Mouse (Mus musculus) neural tube, embryonic 14.5 days (tissue): ENCODE results near the gene Mpl. TPM values are rescaled to one million over a fixed set of nuclear protein-coding genes. Genes with fewer than 3 reads are reported as not detected.

Experiments
- ATAC-seq: fragments of 200-750 bp; cut with Nextera tagmentation; 2 replicates; pipeline ENCODE4 v1.8.0; 2017; ENCODE audit warnings: low read depth, mild to moderate bottlenecking, moderate TSS enrichment, moderate library complexity
- H3K27ac ChIP-seq: fragments of 300-500 bp; sonication (generic); 2 replicates; pipeline ENCODE4 v1.5.1; 2014; ENCODE audit warnings: low read depth, mild to moderate bottlenecking, control low read depth, low read length, moderate library complexity, mixed read lengths
- H3K27me3 ChIP-seq: fragments of 300-500 bp; sonication (generic); 2 replicates; pipeline ENCODE4 v1.6.1; 2014; ENCODE audit warnings: low read length; ENCODE audit not compliant: control insufficient read depth, insufficient read depth
- H3K36me3 ChIP-seq: fragments of 300-500 bp; sonication (generic); 2 replicates; pipeline ENCODE4 v1.6.1; 2014; ENCODE audit warnings: low read length, mixed read lengths; ENCODE audit not compliant: control insufficient read depth, insufficient read depth
- H3K4me1 ChIP-seq: fragments of 300-500 bp; sonication (generic); 2 replicates; pipeline ENCODE4 v1.6.1; 2014; ENCODE audit warnings: low read length; ENCODE audit not compliant: control insufficient read depth, insufficient read depth
- H3K4me2 ChIP-seq: fragments of 300-500 bp; sonication (generic); 2 replicates; pipeline ENCODE4 v1.6.1; 2014; ENCODE audit warnings: mild to moderate bottlenecking, low read depth, low read length, control low read depth
- H3K4me3 ChIP-seq: fragments of 300-500 bp; sonication (generic); 2 replicates; pipeline ENCODE4 v1.5.1; 2014; ENCODE audit warnings: low read depth, low read length, control low read depth, mixed read lengths
- H3K9ac ChIP-seq: fragments of 300-500 bp; sonication (generic); replicated peaks from 2 replicates; pipeline ENCODE4 v1.6.1; 2014; ENCODE audit warnings: low read depth, mild to moderate bottlenecking, control low read depth, low read length, mixed read lengths
- H3K9me3 ChIP-seq: fragments of 300-500 bp; sonication (generic); 2 replicates; pipeline ENCODE4 v1.6.1; 2016; ENCODE audit warnings: low read length; ENCODE audit not compliant: control insufficient read depth
- WGBS: fragments of 180-500 bp; shearing (Covaris S2); extraction: QIAGEN DNeasy Blood & Tissue Kit; methylation state at CpG from one replicate; pipeline ENCODE4 v1.1.7; 2014; 5-methylcytosine and 5-hydroxymethylcytosine counted together
- polyA plus RNA-seq: library from polyadenylated mRNA; unstranded; fragments of >200 nt; fragmentation: Nextera tagmentation; extraction: Ambion mirVana; gene quantifications from 2 replicates; pipeline ENCODE4 v1.2.1, GENCODE M21; 2014

Mpl gene
- polyA plus RNA-seq, 1 experiment from 2014 or later: not detected

DNA sequence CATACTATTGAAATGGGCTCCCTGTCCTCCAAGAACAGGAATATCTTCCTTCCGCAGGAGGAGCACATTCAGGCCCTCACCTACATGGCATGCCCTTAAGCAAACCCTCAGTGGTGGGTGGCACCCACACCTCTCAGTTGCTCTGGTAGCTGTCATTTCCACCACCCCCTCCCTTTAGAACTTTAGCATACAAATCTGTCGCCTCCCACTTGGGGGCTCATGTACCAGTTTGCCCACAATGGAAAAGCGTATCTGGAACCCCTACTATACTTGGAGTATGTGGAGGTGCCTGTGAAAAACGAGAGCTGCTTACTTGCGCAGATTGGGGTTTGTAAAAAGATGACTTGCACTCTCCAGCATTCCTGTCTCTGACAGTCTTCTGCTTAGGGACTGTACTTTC, 41.0 kb downstream of the Mpl start:
- Histone ChIP-seq H3K4me2 (no peak overlapping the region), H3K27me3 (no peaks in the 10 kb centered on the region), H3K4me3 (no peak overlapping the region), H3K9ac (no peak overlapping the region), H3K27ac (no peak overlapping the region), H3K9me3 (no peaks in the 10 kb centered on the region), H3K4me1 (no peaks in the 10 kb centered on the region), H3K36me3 (peaks cover 65% of the 10 kb centered on the region)
- no peak for ATAC-seq
- WGBS: 91% methylated on average over 5 of the region's 5 CpGs

DNA sequence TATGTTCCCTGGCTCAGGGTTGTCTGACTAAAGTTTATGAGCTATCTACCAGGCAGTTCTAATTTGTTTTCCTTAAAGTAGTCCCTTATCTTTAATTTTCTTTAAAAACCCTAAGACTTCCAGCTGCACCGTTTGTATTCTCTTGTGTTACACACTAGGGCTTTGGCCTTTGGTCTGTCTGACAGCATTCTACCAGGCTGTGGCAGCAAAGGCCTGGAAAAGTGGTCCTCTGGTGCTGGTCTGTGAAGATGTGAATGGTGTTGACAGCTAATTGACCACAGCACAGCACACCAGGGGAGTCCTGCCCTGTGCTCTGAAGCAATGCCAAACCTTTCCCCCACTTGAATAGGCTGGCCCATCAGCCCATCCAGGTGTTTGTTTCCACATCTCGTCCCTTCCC, 41.5 kb downstream of the Mpl start:
- peaks cover 65% of the 10 kb centered on the region for H3K36me3 ChIP-seq

DNA sequence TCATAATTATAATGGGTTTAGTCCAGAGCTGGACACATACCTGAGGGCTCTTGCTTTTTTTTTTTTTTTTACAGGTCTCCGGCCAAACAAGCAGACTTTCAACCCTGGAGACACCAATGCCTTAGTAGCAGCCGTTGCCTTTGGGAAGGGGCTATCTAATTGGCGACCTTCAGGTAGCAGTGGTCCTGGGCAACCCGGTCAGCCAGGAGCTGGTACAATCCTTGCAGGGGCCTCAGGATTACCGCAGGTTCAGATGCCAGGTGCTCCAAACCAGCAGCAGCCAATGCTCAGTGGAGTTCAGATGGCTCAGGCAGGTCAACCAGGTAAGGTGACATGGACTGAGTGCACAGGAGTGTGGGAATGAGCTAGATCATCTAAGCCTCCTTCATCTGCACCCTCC, 43.8 kb downstream of the Mpl start:
- H3K27ac ChIP-seq: no peak overlapping the region
- 97% methylated on average over 5 of the region's 5 CpGs for WGBS
- H3K4me3 ChIP-seq: no peak overlapping the region
- peaks cover 4% of the 10 kb centered on the region for H3K4me1 ChIP-seq
- no peak overlapping the region for H3K4me2 ChIP-seq
- H3K9me3 ChIP-seq: no peaks in the 10 kb centered on the region
- H3K9ac ChIP-seq: no peak overlapping the region
- H3K27me3 ChIP-seq: no peaks in the 10 kb centered on the region
- no peak for ATAC-seq
- peaks cover 58% of the 10 kb centered on the region for H3K36me3 ChIP-seq

More for the DNA sequence above, 41.5 kb downstream of the Mpl start:
- Histone ChIP-seq H3K9me3 (no peaks in the 10 kb centered on the region), H3K4me3 (no peak overlapping the region), H3K27me3 (no peaks in the 10 kb centered on the region), H3K9ac (no peak overlapping the region), H3K4me2 (no peak overlapping the region), H3K4me1 (no peaks in the 10 kb centered on the region), H3K27ac (no peak overlapping the region)
- WGBS: 92% methylated on average over 2 of the region's 2 CpGs
- no peak for ATAC-seq

DNA sequence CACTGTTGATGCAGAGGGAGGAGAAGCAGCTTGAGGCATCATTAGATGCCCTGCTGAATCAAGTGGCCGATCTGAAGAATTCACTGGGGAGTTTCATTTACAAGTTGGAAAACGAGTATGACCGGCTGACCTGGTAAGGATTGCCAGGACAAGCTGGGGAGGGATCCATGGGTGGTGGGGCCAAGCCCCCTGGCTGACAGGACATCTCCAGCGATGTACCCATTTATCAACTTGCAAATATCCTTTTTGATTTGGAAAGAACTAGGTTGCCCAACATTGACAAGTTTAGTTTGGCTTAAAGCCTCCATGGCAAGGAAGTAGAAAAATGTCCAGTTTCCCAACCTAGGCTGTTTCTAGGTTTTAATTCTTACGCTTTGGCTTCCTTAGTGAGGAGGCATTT, 46.4 kb downstream of the Mpl start:
- no peak for ATAC-seq
- 94% methylated on average over 5 of the region's 5 CpGs for WGBS
- no peak overlapping the region for H3K27ac ChIP-seq
- no peak overlapping the region for H3K9ac ChIP-seq
- H3K9me3 ChIP-seq: no peaks in the 10 kb centered on the region
- H3K4me3 ChIP-seq: no peak overlapping the region
- H3K36me3 ChIP-seq: peaks cover 40% of the 10 kb centered on the region
- H3K4me1 ChIP-seq: peaks cover 8% of the 10 kb centered on the region
- H3K27me3 ChIP-seq: no peaks in the 10 kb centered on the region
- no peak overlapping the region for H3K4me2 ChIP-seq

DNA sequence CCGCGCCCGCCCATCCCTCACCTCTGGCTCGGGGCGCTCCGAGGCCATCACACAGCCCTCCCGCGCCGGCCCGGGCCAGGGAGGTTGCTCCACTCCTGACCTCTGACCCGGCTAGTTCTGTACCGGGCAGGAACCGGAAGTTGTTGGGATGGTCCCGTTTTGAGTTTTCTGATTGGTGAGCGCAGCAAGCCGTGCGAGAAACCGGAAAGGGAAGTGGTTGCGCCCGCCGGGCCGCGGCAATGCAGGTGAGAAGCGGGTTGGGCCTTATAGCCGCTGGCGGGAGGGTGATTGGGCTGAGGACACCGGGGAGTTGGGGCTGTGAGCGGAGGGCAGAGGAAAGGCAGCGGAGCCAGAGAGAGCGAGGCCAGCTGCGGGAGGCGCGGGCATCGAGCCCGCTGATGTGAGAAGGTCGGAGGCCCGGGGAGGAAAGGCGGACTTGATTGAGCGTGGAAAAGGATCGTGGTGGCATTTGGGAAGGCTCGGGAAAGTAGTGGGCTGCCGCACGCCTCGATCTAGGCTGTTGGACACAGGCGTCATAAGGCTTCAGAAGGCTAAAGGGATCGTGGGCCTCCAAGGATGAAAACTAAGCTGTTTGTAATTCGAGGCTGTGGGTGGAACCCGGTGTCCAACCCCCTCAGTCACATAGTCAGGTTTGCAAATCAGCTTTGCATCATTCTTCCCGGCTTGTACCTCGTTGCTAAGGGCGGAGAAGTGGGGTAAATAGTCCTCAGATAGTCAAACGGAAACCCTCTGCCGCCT, 48.0 kb downstream of the Mpl start, which contains the start of the genes Szt2 and Med8:
Gene Szt2, minus strand, starts transcription at position 132 of the 759 bp plus-strand sequence.
Gene Med8, plus strand, starts transcription at position 196 of the 759 bp plus-strand sequence.
- peaks cover 27% of the 10 kb centered on the region for H3K36me3 ChIP-seq
- H3K27me3 ChIP-seq: no peaks in the 10 kb centered on the region
- peak; percentile 95 for ATAC-seq
- peaks cover 8% of the 10 kb centered on the region for H3K4me1 ChIP-seq
- peak within 1 kb of the TSS; percentile 86 for H3K4me3 ChIP-seq
- 0 out of 2 replicates have a peak within 1 kb of the TSS, but pooled peaks have one; percentile 30 for H3K27ac ChIP-seq
- H3K9ac ChIP-seq: peak within 1 kb of the TSS; percentile 78
- peak within 1 kb of the TSS; percentile 64 for H3K4me2 ChIP-seq
- no peaks in the 10 kb centered on the region for H3K9me3 ChIP-seq
- under 1% methylated on average over 53 of the region's 53 CpGs for WGBS

DNA sequence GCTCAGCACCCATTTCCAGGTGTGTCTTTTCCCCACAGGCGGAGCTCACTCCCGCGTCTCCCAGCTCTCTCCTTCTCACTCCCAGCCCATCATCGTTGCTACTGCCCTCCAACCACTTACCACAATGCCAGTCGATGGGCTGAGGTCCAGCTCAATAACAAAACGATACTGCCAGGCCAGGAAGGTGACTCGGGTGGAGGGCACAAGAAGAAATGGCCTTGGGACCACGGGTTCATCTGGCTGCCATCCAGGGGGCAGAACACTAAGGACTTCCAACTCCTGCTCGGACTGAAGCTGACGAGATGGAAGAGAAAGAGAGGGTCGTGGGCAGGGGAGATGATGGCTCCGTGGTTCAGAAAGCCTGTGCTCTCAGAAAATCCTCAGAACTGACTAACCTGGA, 54.6 kb downstream of the Mpl start:
- no peak overlapping the region for H3K4me2 ChIP-seq
- peaks cover 45% of the 10 kb centered on the region for H3K36me3 ChIP-seq
- no peak overlapping the region for H3K4me3 ChIP-seq
- no peaks in the 10 kb centered on the region for H3K9me3 ChIP-seq
- no peaks in the 10 kb centered on the region for H3K27me3 ChIP-seq
- H3K9ac ChIP-seq: no peak overlapping the region
- no peak for ATAC-seq
- no peaks in the 10 kb centered on the region for H3K4me1 ChIP-seq
- H3K27ac ChIP-seq: no peak overlapping the region
- 92% methylated on average over 12 of the region's 12 CpGs for WGBS

DNA sequence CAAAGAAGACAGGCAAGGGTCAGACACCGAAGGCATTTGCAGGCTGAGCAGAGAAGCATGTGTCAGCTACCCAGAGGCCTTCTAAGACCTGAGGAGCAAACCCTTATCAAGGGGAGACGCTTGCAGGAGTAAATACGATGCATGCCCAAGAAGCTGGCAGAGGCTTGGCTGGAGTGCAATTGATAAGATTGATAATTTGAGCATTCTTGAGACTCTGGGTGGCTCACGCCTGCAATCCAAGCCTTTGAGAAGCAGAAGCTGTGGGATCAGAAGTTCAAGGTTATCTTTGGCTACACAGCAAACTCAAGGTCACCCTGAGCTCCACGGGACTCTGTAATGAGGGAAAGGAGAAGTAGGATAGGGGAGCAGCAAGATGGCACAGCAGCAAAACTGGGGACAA, 55.4 kb downstream of the Mpl start:
- no peak overlapping the region for H3K9ac ChIP-seq
- no peak overlapping the region for H3K27ac ChIP-seq
- ATAC-seq: no peak
- H3K4me3 ChIP-seq: no peak overlapping the region
- 93% methylated on average over 5 of the region's 5 CpGs for WGBS
- H3K4me2 ChIP-seq: no peak overlapping the region
- no peaks in the 10 kb centered on the region for H3K9me3 ChIP-seq
- peaks cover 53% of the 10 kb centered on the region for H3K36me3 ChIP-seq
- H3K27me3 ChIP-seq: no peaks in the 10 kb centered on the region
- no peaks in the 10 kb centered on the region for H3K4me1 ChIP-seq

DNA sequence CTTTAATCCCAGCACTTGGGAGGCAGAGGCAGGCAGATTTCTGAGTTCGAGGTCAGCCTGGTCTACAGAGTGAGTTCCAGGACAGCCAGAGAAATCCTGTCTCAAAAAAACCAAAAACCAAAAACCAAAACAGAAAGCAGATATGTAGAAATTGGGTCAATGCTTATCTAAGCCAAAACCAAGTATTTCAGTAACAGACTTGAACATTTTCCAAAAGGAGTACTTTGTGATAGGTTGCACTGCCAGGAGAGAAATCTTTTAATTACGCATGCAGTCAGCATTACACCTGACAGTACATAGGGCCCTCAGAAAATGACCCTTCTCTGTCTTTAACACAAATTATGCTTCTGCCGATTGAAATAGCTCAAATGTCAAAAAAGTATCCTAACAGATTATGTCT, 55.9 kb downstream of the Mpl start:
- 95% methylated on average over 3 of the region's 3 CpGs for WGBS
- Histone ChIP-seq H3K36me3 (peaks cover 57% of the 10 kb centered on the region), H3K27ac (no peak overlapping the region), H3K9ac (no peak overlapping the region), H3K4me2 (no peak overlapping the region), H3K9me3 (no peaks in the 10 kb centered on the region), H3K27me3 (no peaks in the 10 kb centered on the region), H3K4me3 (no peak overlapping the region), H3K4me1 (no peaks in the 10 kb centered on the region)
- ATAC-seq: no peak

DNA sequence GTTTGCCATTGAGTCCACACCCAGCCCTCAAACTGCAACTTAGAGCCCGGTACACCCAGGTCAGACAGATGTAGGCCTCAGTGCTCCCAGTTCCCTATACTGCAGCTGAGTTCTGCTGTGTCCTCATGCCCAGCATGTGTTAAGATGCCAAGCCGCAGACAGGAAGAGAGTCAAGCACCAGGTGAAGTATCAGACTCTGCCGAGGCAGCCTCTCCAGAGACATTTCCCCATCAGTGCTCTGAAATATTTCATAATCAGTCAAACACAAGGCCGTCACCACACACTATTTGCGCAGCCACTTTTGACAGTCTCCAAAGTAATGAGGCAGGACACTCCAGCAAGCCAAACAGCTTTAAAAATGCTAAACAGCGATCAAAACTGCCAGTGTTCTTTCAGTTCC, 58.9 kb downstream of the Mpl start:
- no peak for ATAC-seq
- Histone ChIP-seq H3K27me3 (no peaks in the 10 kb centered on the region), H3K4me1 (no peaks in the 10 kb centered on the region), H3K27ac (no peak overlapping the region), H3K36me3 (peaks cover 78% of the 10 kb centered on the region), H3K4me2 (no peak overlapping the region), H3K9me3 (no peaks in the 10 kb centered on the region), H3K4me3 (no peak overlapping the region), H3K9ac (no peak overlapping the region)
- WGBS: 97% methylated on average over 6 of the region's 6 CpGs
